Mouse (Mus musculus): ENCODE results near the gene Meis2.

Meis2 gene

DNA sequence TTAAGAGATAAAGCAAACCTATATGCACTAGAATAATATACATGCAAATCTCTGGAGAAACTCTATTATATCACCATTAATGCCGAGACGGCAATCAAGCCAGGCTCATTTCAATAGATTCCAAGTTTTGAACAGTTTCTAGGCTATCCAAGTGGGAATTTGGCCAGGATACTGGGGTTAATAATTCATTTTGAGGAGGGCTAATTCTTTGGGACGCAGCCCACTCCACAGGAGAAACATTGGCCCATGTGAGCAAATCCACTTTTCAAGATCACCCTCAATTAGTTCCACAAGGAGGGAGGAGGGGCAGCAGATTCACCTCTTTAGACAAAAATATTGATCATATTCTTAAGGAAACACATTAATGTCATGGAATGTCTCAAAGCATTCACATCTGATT is 127.3 kb downstream of the Meis2 start:
- DNase-seq = no peak

DNA sequence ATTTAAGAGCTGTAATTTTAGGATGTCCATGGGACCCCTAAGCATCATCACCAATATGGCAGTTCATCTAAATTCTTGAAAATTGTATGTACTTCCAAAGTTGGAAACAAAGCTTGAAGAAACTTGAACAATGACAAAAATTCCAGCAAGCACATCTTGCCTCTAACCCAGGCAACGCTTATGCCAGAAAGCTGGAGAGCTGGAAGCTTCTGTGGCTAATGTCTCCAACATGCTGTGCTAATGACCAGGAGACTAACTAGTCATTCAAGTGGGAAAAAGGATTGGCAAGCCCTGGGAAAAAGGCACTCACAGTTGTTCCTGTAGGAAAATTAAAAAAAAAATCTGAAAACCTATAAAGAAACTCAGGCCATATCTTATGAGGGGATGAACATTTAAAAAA is 127.7 kb downstream of the Meis2 start:
- no peak for DNase-seq

DNA sequence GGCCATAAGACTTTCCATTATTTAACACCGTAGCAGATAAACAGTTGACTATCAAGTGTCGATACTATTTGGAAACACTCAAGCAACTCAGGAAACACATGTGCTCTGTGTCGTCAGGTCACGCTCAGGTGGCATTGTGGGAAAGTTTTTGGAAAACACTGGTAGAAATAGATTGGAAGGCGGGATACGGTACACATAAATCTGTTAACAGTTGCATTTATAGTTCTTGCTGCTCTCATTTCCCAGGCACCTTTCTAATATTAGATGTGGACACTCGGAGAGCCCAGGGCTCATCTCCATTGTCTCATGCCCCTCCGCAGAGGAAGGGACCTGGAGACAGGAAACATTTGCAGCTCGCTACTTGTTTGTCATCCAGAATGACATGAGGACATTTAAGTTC is 128.9 kb downstream of the Meis2 start:
- DNase-seq = no peak

DNA sequence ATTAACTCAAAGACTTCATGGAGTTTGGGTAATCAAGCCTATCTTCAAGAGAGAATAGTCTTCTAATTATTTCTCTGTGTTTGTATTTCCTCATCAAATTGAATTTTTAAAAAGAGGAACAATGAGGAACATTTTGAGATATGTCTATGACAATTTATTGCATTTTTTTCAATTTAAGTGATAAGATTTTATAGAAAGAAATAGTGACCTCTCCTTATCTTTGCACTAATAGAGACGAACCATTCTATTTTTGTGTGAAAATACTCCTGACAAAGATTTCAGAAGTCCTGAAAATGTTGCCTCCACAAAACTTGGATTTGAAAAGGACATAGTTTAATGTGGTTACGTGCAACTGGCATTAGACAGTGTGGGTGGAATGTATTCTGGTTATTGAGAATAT is 131.3 kb downstream of the Meis2 start:
- no peak for DNase-seq

DNA sequence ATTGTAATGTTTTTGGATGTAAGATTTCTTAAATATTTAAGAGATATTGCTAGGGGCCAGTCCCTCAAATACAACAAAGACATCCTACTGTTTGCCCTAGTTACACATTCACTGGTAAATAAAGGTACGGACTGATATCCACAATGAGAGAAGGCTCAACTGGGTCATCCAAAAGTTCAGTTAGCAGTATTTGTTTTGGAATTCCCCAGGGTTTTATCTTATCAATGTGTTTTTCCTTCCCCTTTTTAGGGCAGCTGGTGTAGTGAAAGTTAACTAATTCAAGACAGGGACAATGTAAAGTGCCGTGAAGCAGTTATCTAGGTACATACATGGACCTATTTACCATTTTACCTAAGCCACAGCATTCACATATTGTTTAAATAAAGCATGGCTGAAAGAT is 132.4 kb downstream of the Meis2 start:
- DNase-seq = no peak

DNA sequence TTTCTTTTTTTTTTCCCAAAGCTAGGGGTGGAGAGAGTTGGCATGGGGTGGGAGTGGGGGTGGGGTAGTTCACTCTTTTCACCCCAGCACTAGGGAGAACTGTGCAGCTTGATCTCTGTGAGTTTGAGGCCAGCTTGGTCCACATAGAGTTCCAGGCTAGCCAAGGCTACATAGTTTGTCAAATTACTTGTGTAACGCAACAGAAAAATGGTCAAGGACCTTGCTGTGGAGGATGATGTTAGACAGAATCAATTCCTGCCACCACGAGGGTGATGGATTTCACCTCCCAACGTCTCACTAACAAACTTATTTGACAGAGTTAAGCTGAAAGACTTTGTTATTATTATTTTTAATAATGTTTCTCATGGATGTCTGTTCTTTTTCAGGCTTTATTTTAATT is 139.9 kb downstream of the Meis2 start:
- DNase-seq = no peak

DNA sequence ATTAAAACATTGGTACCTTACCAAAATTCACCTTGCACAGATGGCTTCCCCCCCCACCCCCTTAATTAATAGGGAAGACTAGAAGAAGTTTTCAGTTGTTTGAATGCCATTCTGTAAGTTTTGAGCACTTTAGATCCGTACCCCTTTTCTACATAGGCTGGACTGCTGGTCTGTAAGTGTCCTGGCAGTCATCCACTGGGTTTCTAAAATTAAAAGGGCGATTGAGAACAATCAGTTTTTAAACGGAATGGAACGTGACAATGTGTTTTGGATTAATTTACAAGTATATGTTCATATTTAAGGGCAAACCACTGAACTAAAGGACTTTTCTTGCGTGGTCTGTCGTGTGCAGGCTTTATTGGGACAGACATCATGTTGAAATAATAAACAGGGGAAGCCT is 141.2 kb downstream of the Meis2 start:
- DNase-seq = no peak

DNA sequence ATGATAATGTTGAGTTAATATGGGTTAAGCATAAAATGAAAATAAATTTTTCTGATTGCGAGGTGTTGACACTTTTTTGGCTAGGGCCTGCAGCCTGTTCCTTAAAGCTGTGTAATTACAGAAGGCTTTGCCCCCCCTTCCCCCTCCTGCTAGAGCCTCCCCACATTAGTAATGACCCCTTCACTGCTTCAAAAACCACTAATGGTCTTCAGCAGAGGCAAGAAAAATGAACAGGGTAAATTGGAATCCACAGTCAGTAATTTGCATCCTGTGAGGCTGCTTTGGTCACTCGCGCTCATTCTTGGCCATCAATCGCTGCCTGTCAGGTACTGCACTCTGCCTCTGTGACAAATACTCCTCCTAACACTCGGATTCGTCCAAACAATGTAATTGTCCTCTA is 142.4 kb downstream of the Meis2 start:
- DNase-seq = no peak

DNA sequence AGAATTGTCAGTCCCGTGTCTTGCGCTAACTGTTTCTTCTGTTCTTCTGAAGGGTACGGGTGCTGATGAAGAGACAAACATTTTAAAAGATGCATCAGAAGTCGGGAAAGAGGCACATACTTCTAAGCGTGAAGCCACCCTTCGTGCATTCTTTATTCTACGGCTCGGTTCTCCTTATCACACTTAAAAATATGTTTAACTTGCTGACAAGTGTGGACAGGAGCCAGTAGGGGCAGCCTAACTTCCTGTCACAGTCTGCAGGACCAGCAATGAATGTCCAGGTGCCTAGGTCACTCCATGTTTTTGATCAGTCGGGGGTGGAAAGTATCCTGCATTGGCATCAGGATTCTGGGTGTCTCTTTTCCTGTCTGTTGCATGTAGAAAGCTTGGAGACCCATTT is 144.0 kb downstream of the Meis2 start:
- DNase-seq = no peak

DNA sequence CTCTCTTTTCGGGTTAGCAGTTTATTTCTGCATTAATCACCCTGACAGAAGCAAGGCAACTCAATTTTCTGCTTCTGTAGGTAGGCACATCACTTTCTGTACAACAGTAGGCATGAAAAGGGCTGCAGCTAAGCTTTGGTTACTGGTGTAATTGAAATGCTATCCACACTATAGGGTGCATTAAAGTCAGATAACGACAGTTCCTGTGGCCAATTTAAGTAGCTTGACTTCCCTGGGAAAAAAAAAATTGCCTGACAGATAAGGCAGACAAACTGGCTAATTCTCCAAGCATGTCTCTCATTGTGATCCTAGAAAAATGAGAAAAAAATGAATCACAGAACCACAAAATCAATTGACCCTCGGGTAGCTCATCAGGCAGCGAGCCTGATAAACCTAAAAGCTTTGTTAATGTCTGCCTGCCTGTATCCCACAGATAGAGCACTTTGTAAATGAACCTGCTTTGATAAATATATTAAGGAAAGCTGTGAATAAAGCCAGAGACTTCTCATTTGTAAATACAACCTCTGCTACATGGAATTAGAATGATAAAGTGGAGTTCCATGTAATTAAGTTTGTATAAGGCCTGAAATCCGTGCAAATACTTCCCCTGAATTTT is 145.2 kb downstream of the Meis2 start:
- no peak for DNase-seq

DNA sequence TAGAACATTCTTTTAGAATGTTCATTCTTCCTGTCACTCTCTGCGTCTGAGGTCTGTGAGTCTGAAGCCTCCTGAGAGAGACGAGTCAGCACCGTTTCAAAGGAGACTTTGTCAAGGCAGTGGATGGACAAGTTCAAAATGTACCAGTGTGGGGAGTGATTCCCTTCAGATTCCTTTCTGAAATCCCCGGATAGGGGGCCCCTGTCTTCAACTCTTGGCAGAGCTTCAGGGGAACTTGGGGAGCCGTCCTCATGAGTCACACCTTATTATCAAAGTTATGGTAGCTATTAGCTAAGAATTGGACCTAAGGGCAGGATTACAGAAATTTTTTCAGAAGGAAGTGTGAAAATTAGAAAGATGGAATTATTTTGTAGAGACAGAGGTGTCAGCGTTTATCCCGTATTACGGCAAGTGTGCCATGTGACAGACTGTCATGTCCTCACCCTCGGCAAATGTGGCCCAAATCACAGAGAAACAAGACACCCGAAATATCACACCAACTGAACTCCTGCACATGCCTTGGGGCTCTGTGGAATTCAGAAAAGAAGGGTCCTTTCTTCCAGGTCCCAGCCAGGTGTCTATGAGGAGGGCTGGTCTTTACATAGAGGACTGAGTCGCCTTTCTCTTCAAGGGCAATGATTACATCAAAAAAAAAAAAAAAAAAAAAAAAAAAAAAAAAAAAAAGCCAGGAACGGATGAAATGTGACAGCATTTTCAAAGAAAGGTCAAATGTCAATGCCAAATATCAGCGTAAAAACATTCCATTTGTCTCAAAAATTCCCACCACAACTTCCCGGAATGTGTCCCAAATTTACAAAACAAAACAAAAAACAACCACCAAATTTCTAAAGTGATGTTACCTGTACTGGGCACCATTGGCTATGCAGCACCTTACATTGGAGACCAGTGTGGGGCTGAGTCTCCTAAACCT is 146.2 kb downstream of the Meis2 start:
- no peak for DNase-seq

DNA sequence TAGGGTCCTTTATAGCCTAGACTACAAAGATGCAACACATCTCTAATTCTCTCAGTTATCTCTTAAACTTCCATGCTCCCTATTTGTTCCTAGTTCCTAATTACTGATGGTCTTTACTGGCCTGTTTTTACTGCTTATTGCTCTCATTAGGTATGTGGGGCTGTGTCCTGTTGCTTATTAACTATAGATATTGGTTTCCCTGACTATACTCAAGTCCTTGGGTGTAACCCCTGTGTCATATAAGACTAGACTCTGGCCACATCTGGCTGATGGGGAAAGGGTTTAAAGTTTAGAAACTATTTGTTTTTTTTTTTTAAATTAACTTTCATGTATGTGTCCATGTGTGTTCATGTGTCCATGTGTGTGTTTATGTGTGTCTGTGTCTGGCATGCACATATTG is 147.1 kb downstream of the Meis2 start:
- no peak for DNase-seq

DNA sequence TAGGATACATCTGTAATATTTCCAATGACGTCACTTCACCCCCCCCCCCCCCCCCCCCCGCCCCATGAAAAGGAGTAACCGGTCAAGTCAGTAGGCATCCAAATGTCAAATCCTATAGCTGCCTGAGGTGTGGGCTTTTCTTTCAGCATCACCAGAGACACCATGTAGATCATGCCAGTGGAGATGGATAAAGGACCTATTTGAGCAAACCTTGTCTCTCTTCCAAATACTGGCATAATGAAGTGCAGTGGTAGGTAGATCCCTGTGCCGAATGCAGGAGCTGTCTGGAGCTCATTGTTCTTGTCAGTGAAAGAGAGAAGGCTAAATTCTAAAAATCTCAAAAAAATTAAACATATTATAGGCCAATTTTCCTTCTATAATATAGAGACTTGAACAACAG is 151.1 kb downstream of the Meis2 start:
- DNase-seq = no peak

DNA sequence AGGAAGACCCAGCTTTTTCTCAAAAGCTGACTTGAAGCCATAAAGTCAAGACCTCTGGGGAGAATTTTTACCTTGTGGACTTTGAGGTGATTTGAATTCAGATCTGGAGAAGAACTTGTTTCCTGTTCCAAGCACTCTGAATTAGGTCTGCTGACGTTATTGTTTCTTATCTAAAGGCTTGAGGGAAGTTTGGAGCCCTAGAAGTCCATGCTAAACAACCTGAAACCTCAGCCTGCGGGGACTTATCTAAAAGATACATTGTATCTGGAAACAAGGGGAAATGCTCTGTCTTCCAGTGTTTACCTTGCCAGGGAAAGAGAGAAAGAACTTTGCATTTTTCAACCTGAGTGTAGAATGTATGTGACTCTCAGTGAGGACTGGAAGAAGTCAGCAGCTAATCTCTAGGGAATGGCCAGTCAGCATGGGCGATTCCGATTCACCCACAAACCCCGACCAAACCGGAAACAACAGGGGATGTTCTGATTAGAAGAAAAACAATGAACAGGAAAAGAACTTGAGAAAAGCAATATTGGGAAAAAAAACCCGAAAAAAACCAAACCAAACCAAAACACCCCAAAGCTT is 152.6 kb downstream of the Meis2 start:
- no peak for DNase-seq

DNA sequence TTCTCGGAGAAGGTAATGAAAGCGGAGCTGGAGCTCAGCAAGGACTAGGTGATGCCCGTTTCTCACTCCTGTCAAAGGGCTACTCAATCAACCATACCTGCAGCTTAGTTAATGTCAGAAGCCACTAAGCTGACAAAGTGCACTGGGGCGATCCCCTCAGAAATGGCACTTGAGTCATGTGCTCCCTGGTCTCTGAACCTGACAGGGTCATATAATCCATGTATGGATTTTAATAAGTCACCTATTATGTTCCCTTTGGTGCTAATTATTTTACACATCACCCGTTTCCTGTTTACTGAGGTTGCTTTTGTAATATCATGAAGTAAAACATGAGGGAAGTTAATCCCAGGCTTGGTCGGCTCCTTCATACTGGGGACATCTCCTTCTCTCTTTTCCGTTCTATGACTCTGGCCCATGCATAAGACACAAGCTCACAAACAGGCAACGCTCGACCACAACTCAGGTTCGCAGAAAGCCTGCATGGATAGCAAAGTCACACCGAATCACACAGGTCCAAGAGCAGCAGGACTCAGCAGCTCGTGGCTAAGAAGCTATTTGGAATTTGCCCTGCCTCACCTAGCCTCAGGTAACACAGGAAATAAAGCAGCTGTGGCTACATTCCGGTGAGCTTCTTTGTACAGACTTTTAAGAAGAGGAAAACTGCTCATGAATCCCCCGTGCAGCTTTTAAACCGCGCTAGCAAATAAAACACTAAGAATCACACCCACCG is 153.6 kb downstream of the Meis2 start:
- no peak for DNase-seq

DNA sequence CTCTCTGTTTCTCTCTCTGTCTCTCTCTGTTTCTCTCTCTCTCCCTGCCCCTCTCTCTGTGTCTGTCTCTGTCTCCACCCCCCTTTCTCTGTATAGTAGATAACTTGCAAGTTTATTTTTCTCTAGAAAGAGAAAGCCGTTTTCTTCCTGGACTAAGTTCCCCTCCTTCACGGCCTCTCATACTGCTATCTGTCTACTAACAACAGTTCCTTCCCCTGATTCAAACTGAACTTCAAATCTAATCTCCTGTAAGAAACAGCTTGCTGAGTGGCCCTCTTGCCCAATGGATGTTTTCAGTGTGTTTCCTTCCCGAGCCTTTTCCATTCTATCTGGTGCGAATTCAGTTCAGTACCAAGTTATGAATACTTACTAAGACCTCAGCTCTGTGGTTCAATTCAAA is 155.4 kb downstream of the Meis2 start:
- no peak for DNase-seq

DNA sequence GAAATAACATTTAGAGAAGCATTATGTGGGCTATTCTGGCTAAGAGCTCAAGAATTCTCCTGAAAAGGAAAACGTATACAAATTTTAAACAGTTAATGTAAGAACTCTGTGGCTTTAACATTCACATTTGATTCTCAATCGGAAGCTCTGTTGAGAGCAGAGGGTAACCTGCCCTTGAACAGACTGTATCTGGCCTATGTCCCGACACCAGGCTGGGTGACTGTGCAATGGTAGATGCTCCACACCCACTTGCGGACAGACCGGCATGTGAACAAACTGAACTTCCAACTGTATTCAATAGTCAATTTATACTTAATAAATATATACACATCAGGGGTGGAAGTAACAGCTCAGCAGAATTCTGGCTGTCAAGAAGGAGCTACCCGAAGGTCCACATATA is 164.6 kb downstream of the Meis2 start:
- DNase-seq = no peak

DNA sequence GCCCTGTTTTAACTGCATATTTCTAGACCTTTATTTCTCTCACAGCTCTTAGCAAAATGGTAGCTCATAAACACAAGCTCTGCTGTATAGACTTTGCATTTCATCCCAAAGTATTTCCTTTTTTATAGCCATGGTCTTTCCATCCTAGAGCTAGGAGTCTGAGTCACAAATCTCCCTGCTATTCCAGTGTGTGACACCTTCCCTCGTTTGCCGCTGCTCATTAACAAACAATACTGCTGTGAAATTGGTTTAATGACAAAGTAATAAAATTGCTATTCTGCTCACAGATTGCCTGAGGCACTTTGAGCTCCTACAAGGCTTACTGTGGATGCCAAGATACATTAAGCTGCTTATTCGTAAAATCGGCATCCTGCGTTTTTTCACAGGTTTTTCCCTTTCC is 168.1 kb downstream of the Meis2 start:
- no peak for DNase-seq

DNA sequence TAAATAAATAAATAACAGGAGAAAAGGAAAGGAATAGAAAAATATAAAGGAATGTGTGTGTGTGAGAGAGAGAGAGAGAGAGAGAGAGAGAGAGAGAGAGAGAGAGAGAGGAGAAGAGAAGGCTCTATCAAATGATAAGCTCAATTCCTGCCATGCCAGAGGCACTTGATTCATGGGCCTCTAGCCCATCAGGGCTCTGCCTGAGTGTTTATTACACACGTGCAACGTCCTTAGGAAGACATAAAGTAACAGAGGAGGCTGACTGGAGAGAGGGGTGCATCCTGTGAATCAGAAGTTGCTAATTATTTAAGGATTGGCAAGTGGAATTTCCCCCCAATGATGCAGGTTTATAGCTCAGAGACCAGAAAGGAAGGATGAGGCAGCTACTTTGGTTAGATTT is 168.6 kb downstream of the Meis2 start:
- DNase-seq = no peak

DNA sequence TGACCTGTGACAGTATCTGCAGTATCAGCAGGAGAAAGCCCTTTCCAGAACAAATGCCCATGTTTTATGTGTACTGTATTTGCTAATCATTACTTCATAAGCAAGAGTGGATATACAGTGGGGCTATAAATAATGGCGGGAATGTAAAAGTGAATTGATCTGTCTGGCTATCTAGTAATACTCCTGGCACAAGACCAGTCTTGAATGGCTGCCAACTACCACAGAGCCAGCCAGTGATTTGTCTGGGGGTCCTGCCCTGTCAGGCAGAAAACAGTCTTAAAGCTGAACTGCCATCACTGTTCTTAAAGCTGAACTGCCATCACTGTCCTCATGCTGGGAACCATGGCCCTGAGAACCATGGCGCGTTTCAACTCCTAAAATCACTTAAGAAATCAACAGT is 169.9 kb downstream of the Meis2 start:
- DNase-seq = no peak

DNA sequence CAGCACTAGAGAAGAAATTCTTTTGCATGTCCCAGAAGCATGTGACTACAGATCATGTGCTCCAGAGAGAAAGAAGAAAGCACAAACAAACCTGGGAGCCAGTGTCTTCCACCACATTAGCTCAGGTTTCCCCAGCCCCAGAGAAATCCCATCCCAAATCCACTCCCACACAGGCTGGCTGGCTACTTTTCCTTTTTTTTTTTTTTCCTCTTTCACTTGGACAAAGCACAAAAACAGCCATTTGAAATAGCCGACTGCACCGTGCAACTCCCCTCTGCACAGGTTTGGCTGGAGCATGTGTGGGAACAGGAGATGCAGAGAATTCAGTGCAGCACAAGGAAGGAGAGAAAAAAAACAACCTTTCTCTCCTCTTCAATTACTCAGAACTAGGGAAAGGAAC is 170.4 kb downstream of the Meis2 start:
- no peak for DNase-seq

DNA sequence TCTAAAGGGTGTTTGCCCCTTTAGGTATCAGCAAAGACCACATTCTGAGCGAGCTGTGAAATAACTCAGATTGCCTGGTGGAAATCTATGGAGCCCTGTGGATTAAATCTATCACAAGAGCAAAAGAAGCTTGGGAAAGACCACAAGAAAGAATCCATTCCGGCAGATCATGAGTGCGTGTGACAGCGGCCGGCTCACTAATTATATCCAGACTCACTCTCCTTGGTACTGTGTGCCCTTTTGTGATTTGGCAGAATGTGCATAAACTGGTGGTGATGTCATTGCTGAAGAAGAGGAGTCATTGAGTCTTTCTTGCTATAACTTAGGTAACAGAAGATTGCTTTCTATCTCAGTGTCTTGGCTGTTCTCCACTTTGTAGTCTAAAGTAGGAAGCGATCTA is 172.5 kb downstream of the Meis2 start:
- DNase-seq = no peak

DNA sequence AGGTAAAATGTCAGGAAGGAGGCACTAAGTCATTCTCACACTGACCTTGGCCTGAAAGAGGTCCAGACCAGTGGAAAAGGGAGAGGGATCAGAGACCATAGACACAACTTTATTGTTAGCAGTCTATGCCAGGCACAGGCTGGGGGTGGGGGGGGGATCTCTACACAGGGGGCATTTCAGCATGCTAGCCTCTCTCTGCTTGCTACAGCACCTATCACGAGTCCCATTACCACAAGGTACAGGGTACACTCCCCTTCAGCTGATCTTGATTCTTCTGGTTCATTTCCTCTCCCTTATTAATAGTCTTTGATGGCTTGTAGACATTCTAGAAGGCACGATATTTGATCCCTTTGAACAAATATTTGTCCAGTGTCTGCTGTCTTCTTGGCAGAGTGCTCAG is 174.9 kb downstream of the Meis2 start:
- no peak for DNase-seq

DNA sequence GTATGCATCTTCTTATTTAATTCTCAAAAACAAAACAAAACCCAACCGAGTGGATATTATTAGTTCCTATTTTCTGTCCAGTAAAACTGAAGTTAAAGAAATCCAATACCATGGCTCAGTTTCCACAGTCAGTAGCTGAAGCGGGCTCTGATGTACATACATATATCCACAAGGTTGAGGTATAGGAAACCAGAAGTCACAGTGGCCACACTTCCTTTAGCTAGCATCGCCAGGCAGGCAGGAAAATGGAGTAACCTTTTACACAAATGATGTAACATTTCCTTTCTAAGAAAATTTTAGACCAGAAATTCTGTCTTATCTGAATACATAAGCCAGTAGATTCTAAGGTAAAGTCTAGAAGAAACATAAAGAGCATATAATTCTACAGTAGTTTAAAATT is 175.6 kb downstream of the Meis2 start:
- no peak for DNase-seq
